Mouse (Mus musculus) lung, postnatal 36 days (tissue): ENCODE results near the gene Acsm3.

Experiments
- DNase-seq: peaks from one replicate; pipeline ENCODE4 v3.0.0; 2022; ENCODE audit warnings: mixed read lengths

Gene Acsm3

GRCm38 (mm10) chr7:119800991-119801390 lies 40.3 kb downstream of the Acsm3 start:
- DNase-seq, result no peak

- DNase-seq, result no peak
Observed at GRCm38 (mm10) chr7:119807396-119807795, 46.7 kb downstream of the Acsm3 start.

GRCm38 (mm10) chr7:119808723-119809122 lies 48.0 kb downstream of the Acsm3 start:
- no peak for DNase-seq

GRCm38 (mm10) chr7:119835371-119835770 lies 74.6 kb downstream of the Acsm3 start:
- DNase-seq, result no peak

- no peak for DNase-seq
Observed at GRCm38 (mm10) chr7:119835996-119836777, 75.5 kb downstream of the Acsm3 start.
